Mouse (Mus musculus): ENCODE results near the gene Patj. TPM values are rescaled to one million over a fixed set of nuclear protein-coding genes. Genes with fewer than 3 reads are reported as not detected.

Gene Patj
- total and polyA plus RNA-seq, 3 experiments: 0.19 to 0.46 TPM; not detected in 1

DNA sequence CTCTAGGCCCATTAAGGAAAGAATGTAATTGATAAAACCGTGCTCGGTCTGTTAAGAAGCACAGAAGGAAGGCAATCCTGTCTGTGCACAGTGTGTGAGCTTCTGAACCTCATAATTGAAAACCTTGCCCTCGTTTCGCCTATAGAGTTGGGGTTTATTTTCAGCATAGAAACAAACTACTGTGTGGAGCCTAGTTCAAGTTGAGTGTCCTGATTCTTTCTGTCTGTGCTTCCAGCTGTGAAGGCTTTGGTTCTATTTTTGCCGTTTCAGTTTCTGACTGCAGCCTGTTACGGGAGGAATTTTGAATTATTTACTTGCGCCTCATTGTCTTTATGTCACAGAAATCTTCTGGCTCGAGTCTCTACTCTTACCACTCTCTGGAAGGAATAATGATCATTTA is 185.9 kb downstream of the Patj start:
- H3K9me3 ChIP-seq (replicated peaks; ENCODE audit: insufficient read depth, low read length): no peaks in the 10 kb centered on the region
- no peaks in the 10 kb centered on the region for H3K27me3 ChIP-seq (ENCODE audit: control insufficient read depth in 1 of 2, insufficient read depth in 2 of 2, low read length in 2 of 2)
- H3K27ac ChIP-seq (ENCODE audit: control insufficient read depth, low read depth, low read length): no peak overlapping the region
- no peak overlapping the region for H3K4me3 ChIP-seq (ENCODE audit: control insufficient read depth in 1 of 2, insufficient read depth in 1 of 2, low read depth in 2 of 2, low read length in 2 of 2)
- DNase-seq (ENCODE audit: low read depth, low spot score): no peak
- no peaks in the 10 kb centered on the region for H3K79me2 ChIP-seq (ENCODE audit: control insufficient read depth, insufficient read depth, low read length, poor library complexity)
- no peaks in the 10 kb centered on the region for H3K36me3 ChIP-seq (ENCODE audit: control insufficient read depth in 1 of 2, insufficient read depth in 2 of 2, low read length in 2 of 2)
- no peak for TF ChIP-seq TCF12 (IDR thresholded peaks at IDR 0.05; ENCODE audit: low read depth, low read length)
- no peak for TF ChIP-seq GABPA (IDR thresholded peaks at IDR 0.05; ENCODE audit: low read depth, low read length)
- no peak overlapping the region for H3K9ac ChIP-seq (ENCODE audit: control insufficient read depth, low read depth, low read length, poor library complexity, severe bottlenecking)
- no peaks in the 10 kb centered on the region for H3K4me1 ChIP-seq (ENCODE audit: control insufficient read depth in 1 of 2, insufficient read depth in 2 of 2, low read length in 2 of 2)

- Histone ChIP-seq H3K27ac (ENCODE audit: control insufficient read depth, low read depth, low read length) (no peak overlapping the region), H3K36me3 (ENCODE audit: control insufficient read depth in 1 of 2, insufficient read depth in 2 of 2, low read length in 2 of 2) (no peaks in the 10 kb centered on the region), H3K4me1 (ENCODE audit: control insufficient read depth in 1 of 2, insufficient read depth in 2 of 2, low read length in 2 of 2) (no peaks in the 10 kb centered on the region), H3K9me3 (replicated peaks; ENCODE audit: insufficient read depth, low read length) (no peaks in the 10 kb centered on the region), H3K4me3 (ENCODE audit: control insufficient read depth in 1 of 2, insufficient read depth in 1 of 2, low read depth in 2 of 2, low read length in 2 of 2) (no peak overlapping the region), H3K27me3 (ENCODE audit: control insufficient read depth in 1 of 2, insufficient read depth in 2 of 2, low read length in 2 of 2) (no peaks in the 10 kb centered on the region), H3K79me2 (ENCODE audit: control insufficient read depth, insufficient read depth, low read length, poor library complexity) (no peaks in the 10 kb centered on the region), H3K9ac (ENCODE audit: control insufficient read depth, low read depth, low read length, poor library complexity, severe bottlenecking) (no peak overlapping the region)
- no peak for DNase-seq (ENCODE audit: low read depth, low spot score)
- TF ChIP-seq CHD2 (IDR thresholded peaks at IDR 0.05; ENCODE audit: low read length) (no peak), MYC (IDR thresholded peaks at IDR 0.05; ENCODE audit: low read depth, low read length) (no peak), NRF1 (IDR thresholded peaks at IDR 0.05; ENCODE audit: insufficient read depth, low read depth, low read length, poor library complexity, severe bottlenecking) (no peak), E2F4 (IDR thresholded peaks at IDR 0.05; ENCODE audit: borderline replicate concordance, low read depth, low read length) (no peak), NELFE (IDR thresholded peaks at IDR 0.05; ENCODE audit: low read depth, low read length) (no peak), MEF2A (IDR thresholded peaks at IDR 0.05; ENCODE audit: extremely low read depth, insufficient replicate concordance, low read depth, low read length, poor library complexity, severe bottlenecking) (no peak), MYB (IDR thresholded peaks at IDR 0.05; ENCODE audit: low read depth, low read length) (no peak), USF1 (IDR thresholded peaks at IDR 0.05; ENCODE audit: low read depth, low read length) (no peak), USF2 (IDR thresholded peaks at IDR 0.05; ENCODE audit: borderline replicate concordance in 1 of 2, insufficient read depth in 1 of 2, low read depth in 1 of 2, low read length in 2 of 2) (no peak), KAT2A (conservative IDR thresholded peaks at IDR 0.05; ENCODE audit: low read depth, low read length) (no peak), EP300 (IDR thresholded peaks at IDR 0.05; ENCODE audit: low read depth in 1 of 2, low read length in 2 of 2) (no peak), POLR2AphosphoS2 (IDR thresholded peaks at IDR 0.05; ENCODE audit: low read length) (no peak), CTCF (IDR thresholded peaks at IDR 0.05 in 2 of 3, conservative IDR thresholded peaks at IDR 0.05 in 1 of 3; ENCODE audit: control insufficient read depth in 1 of 3, insufficient read depth in 1 of 3, low read depth in 2 of 3, low read length in 3 of 3, poor library complexity in 1 of 3, severe bottlenecking in 1 of 3) (no peak), ZKSCAN1 (IDR thresholded peaks at IDR 0.05; ENCODE audit: low read depth, low read length) (no peak), ETS1 (IDR thresholded peaks at IDR 0.05; ENCODE audit: low read depth, low read length) (no peak), UBTF (IDR thresholded peaks at IDR 0.05; ENCODE audit: borderline replicate concordance, insufficient read depth, low read depth, low read length) (no peak), POLR2AphosphoS5 (IDR thresholded peaks at IDR 0.05; ENCODE audit: borderline replicate concordance, low read depth, low read length) (no peak), RCOR1 (IDR thresholded peaks at IDR 0.05; ENCODE audit: low read depth, low read length) (no peak), ELF1 (IDR thresholded peaks at IDR 0.05; ENCODE audit: low read depth, low read length) (no peak)
These were observed 188.4 kb downstream of the Patj start for GRCm38 (mm10) chr4:98584023-98584422.
